Mouse (Mus musculus): Measurements from ENCODE around the gene Mre11a.

Gene Mre11a

DNA sequence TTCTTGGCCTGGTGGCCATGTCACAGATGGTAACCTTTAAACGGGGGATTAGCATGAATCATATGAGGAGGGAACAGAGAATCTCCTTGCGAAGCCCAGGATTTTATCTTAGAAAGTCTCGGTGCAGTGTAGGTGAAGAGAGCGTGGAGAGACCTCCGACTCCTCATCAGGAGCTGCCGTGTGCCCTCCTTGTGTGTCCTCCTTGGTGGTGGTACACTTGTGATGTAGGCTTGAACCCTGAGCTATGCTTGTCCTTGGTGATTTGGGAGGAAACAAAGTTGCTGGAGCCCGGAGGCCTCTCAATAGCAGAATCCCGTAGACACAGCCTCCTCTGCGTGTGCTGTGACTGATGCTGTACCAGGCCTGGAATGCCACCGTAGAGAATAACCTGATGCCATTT, 86.3 kb downstream of the Mre11a start:
- no peak for DNase-seq (ENCODE audit: low spot score)

DNA sequence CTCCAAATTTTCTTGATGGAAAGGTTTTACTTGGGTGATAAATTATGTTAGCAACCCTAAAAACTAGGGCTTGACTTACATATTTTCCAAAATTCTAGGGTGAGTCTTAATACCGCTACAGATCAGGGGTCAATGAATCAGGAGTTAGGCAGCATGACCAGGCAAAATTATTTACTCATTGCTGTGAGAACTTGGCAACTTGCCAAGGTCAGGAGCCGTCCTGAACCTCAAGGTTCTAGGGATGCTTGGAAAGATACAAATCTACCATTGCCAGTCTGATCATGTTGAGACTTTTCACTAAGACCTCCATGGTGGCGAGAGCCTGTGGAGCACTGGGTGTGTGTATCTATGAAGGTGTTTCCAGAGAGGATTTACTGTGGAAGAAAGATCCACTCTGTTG, 87.1 kb downstream of the Mre11a start:
- DNase-seq (ENCODE audit: low spot score), result no peak

DNA sequence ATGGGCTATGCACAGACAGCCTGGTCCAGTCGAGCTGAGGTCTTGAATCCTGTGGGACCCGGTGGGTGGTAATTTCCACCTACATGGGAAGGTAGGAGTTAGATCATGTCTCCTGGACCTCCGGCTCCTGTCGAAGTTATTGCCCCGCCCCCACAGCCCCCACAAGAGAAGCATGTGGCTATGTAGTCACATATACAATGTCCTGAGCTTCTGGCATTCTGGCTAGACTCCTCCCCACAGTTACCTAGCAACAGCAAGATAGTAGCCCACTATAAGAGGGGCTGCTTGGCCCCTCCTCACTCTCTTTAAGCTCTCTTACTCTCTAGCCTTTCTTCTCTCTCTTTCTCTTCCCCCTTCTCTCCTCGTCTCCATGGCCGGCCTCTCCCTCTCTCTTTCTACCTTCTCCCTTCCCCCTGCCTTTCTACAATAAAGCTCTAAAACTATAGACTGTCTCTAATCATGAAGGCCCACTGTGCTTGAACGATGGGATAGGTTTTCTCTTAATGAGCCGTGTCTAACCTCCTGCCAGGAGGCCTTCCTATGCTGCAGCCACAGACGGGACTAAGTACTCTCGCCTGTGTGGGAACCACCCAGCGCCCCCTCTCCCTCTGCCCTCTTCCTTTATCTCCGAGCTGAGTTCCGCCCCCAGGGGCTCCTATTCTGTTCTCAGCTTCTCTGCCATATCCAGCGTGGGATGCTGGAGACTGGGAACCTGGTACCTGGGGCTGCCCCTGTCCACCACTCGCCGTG, 87.9 kb downstream of the Mre11a start:
- DNase-seq (ENCODE audit: low spot score), result no peak

DNA sequence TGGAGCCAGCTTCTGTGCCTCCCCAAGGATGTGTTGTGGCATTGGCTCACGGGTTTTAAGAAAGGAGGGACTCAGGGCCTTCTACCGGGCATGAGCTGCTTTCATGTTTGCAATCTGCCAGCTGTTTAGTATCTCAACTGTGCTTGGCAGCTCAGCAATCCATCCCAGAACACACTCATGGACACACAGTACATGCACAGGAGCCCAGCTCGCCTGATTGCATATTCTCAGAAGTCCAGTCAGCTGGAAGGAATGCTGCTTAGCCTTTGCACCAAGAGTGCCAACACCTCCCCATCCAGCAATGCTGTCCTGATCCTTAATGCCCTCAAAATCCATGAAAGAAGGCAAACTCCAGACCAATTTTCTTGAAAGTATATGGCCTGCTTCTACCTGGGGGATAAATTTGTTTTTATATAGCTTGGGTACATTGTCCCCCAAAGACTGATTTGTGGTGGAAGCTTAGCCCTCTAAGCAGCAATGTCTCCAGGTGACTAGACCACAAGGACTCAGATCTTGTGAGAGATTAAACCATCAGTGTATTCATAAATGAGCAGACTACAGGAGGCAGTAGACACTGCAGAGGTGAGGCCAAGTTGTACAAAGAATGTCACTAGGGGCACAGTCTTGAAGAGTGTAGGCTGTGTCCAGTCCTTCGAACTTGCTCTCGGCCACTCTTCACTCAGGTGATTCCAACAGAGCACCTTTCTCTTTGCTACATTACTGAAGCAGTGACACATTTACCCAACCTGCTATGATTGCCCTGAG, 91.5 kb downstream of the Mre11a start:
- DNase-seq (ENCODE audit: low spot score), result no peak

DNA sequence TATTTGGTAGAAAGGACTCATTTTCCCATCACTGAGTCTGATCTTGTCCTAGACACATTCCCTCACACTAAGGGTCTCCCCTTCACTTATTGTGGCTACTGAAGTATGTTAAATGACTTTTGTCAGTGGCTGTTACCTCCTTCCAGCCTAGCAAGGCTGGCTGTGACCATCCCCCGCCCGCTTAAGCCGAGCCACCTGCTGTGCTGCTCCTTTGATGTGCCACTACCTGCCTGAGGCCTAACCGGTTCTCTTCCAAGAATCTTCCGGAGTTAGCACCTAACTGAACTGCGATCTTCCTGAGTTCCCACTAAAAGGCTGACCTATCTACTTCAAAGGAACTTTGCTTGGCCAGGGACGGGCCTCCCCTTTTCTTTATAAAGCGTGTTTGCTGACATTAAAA, 92.1 kb downstream of the Mre11a start:
- peak; percentile 11 for DNase-seq (ENCODE audit: low spot score)

DNA sequence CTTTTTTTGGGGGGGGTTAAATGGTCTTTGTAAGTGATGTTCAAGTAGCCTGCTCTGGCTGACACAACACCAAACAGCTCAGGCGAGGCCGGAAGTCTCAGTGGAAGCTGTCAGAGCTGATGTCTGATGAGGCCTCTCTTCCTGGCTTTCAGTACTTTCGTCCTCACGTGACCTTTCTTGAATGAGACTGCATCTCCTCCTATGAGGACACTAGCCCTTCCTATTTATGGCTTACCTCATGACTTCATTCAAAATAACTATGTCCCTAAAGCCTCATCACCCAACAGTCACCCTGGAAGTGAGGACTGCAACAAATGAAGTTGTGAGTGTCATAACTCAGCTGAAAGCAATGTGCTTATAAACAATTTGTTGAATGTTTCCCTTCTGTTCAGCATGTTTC, 100.2 kb downstream of the Mre11a start:
- DNase-seq (ENCODE audit: low spot score), result peak; percentile 43

DNA sequence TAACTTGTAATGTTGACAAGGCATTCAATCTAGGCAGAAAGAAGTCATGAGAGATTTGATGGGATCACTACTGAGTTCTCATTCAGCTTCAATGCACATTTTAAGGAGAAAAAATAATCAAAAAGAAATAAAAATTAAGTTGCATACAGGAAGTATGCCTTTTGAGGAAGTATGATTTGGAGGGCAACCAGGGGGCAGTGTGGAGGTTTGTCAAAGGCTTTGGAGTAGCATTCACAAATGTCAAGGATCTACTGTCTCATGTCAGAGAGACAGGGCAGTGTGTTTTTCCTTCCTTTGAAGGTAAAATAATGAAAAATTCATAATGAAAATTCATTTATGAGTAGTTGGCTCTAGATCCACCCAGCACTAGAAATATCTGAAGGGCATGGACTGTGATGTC, 100.7 kb downstream of the Mre11a start:
- DNase-seq (ENCODE audit: low spot score), result peak; percentile 35

DNA sequence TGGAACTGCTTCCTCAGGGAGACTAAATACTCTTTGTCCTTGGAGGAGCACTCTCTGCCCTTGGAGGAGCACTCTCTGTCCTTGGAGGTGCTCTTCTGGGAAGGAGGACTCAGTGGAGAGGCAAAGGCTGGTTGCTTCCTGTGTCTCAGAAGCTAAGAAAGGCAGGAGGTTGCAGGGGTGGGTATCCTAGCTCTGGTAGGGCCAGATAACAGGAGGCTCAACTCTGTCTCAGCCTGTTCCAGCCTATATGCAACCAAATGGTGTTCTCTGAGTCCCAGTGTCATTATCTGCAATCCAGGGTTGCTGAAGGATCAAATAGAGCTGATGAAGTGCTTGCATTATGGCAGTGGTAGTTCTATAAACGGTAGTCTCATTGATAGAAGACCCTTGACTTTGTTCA, 101.5 kb downstream of the Mre11a start:
- DNase-seq (ENCODE audit: low spot score), result no peak
